Mouse (Mus musculus) ES-E14 (cell line): ENCODE results near the gene Them7. TPM values are rescaled to one million over a fixed set of nuclear protein-coding genes. Genes with fewer than 3 reads are reported as not detected.

ENCODE experiments used
- DNase-seq: peaks from one replicate; pipeline ENCODE4 v3.0.0-alpha.2; 2013; ENCODE audit warnings: low read depth, low spot score
- H3K27ac ChIP-seq: 2 replicates; pipeline ENCODE4 v1.5.1; 2012; ENCODE audit warnings: low read depth, mild to moderate bottlenecking, low read length, moderate library complexity, mixed read lengths; ENCODE audit not compliant: poor library complexity, insufficient read depth, severe bottlenecking
- H3K36me3 ChIP-seq: 2 replicates; pipeline ENCODE4 v1.6.1; 2012; ENCODE audit warnings: mild to moderate bottlenecking, low read length, moderate library complexity, mixed read lengths; ENCODE audit not compliant: control insufficient read depth, poor library complexity, insufficient read depth, severe bottlenecking
- H3K4me1 ChIP-seq, 2 experiments: fragments of 150-350 bp in 1 of 2; sonication (generic) in 1 of 2; 2 replicates each; pipeline ENCODE4 v1.6.1; 2012; ENCODE audit warnings: low read length in 2 of 2, mild to moderate bottlenecking in 1 of 2, mixed read lengths in 1 of 2; ENCODE audit not compliant: control insufficient read depth in 2 of 2, insufficient read depth in 2 of 2, poor library complexity in 1 of 2
- H3K4me3 ChIP-seq, 2 experiments: fragments of 150-350 bp in 1 of 2; sonication (generic) in 1 of 2; 2 replicates each; pipeline ENCODE4 v1.5.1; 2012; ENCODE audit warnings: low read length in 2 of 2, low read depth in 1 of 2, mild to moderate bottlenecking in 1 of 2, mixed read lengths in 1 of 2; ENCODE audit not compliant: insufficient read depth in 1 of 2, poor library complexity in 1 of 2, severe bottlenecking in 1 of 2
- H3K9ac ChIP-seq: 2 replicates; pipeline ENCODE4 v1.6.1; 2012; ENCODE audit warnings: low read depth, mild to moderate bottlenecking, low read length, mixed read lengths; ENCODE audit not compliant: poor library complexity, insufficient read depth, severe bottlenecking
- H3K9me3 ChIP-seq: fragments of 150-350 bp; sonication (generic); 2 replicates; pipeline ENCODE4 v1.6.1; 2012; ENCODE audit warnings: low read depth, mild to moderate bottlenecking, low read length; ENCODE audit not compliant: control insufficient read depth, insufficient read depth
- CHD2 ChIP-seq: IDR thresholded peaks from 2 replicates; pipeline ENCODE4 v1.6.1; 2014; ENCODE audit warnings: mild to moderate bottlenecking, low read depth, low read length, inconsistent platforms
- HCFC1 ChIP-seq: IDR thresholded peaks from 2 replicates; pipeline ENCODE4 v1.6.1; 2012; ENCODE audit warnings: low read length, inconsistent platforms, borderline replicate concordance; ENCODE audit not compliant: insufficient read depth
- MAFK ChIP-seq: IDR thresholded peaks from 2 replicates; pipeline ENCODE4 v1.6.1; 2014; ENCODE audit warnings: mild to moderate bottlenecking, low read depth, low read length, inconsistent platforms; ENCODE audit not compliant: insufficient read depth
- ZC3H11A ChIP-seq: IDR thresholded peaks from 2 replicates; pipeline ENCODE4 v1.6.1; 2012; ENCODE audit warnings: low read depth, mild to moderate bottlenecking, inconsistent platforms, low read length, borderline replicate concordance
- ZNF384 ChIP-seq: IDR thresholded peaks from 2 replicates; pipeline ENCODE4 v1.6.1; 2012; ENCODE audit warnings: low read depth, low read length, inconsistent platforms
- in situ Hi-C, 2 experiments: fragments of 600-800 bp; cut with MboI; formaldehyde crosslinking; loops; one replicate each; pipeline ENCODE4 v1.15.1; 2025; ENCODE audit warnings: low sequenced_read_pairs in 2 of 2, inconsistent platforms in 1 of 2; ENCODE audit not compliant: unreplicated experiment in 2 of 2
- total RNA-seq: library from RNA; depleted of rRNA; stranded (reverse); fragments of 300-350 nt; gene quantifications from 2 replicates; pipeline ENCODE4 v1.2.3, GENCODE M21; 2012

Them7 gene
- total RNA-seq, 1 experiment, result not detected

- H3K4me1 ChIP-seq, result peaks cover 7 to 13% of the 10 kb centered on the region in 2 experiments
- H3K36me3 ChIP-seq, result no peaks in the 10 kb centered on the region
- in situ Hi-C loops, result no loop called here
- H3K4me3 ChIP-seq, result no peak overlapping the region
- DNase-seq, result no peak
- TF ChIP-seq CHD2, result no peak
- no peak for TF ChIP-seq ZNF384
- no peak for TF ChIP-seq HCFC1
- no peak for TF ChIP-seq MAFK
- no peak for TF ChIP-seq ZC3H11A
- no peak overlapping the region for H3K27ac ChIP-seq
- H3K9me3 ChIP-seq, result no peaks in the 10 kb centered on the region
- no peak overlapping the region for H3K9ac ChIP-seq
Measured at GRCm38 (mm10) chr2:105185768-105186529, 38.2 kb upstream of the Them7 start.

DNA sequence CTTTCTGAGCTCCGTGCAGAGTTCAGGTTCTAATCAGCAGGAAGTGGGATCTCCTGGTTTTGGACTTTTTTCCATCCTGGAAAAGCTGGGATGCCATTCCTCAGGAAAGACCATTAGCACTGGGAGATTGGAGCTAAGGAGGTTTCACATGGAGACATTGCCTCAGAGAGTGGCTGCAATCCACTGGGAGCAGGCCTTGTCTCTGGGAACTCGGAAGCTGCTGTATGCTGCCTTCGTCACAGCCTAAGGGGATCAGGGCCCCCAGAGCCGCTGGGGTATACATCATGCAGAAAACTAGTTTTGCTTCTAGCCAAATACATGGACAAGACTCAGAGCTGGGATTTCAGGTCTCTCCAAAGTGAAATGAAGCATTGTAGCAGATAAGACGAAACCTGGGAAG, 37.5 kb upstream of the Them7 start:
- no peaks in the 10 kb centered on the region for H3K9me3 ChIP-seq
- peaks cover 6 to 13% of the 10 kb centered on the region in 2 experiments for H3K4me1 ChIP-seq
- H3K9ac ChIP-seq, result no peak overlapping the region
- no peak for DNase-seq
- in situ Hi-C loops, result no loop called here
- TF ChIP-seq MAFK (no peak), CHD2 (no peak), ZC3H11A (no peak)
- no peaks in the 10 kb centered on the region for H3K36me3 ChIP-seq
- H3K4me3 ChIP-seq, result no peak overlapping the region
- no peak overlapping the region for H3K27ac ChIP-seq

DNA sequence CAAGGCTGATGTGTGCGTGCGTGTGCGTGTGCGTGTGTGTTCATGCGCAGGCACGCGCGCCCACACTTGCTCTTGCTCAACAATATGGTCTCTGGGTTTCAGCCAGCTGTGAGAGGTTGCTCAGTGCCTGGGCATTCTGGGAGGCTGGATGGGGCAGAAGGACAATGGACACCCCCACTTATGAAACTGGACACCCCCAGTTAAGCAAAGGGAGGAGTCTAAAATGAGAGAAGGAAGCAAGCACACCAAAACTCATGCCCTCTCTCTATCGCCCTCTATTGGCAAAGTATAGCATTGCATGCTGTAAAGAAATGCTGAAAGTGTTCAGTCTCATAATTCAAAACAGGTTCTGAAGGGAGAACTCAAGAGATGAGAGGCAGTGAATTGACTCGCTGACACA, 35.9 kb upstream of the Them7 start:
- DNase-seq, result peak; percentile 66
- no peak overlapping the region for H3K9ac ChIP-seq
- H3K27ac ChIP-seq, result no peak overlapping the region
- H3K4me1 ChIP-seq, result peaks cover under 1 to 9% of the 10 kb centered on the region in 2 experiments; a peak in 2 of 4 replicates
- TF ChIP-seq HCFC1 (no peak), MAFK (no peak), ZC3H11A (no peak), ZNF384 (no peak), CHD2 (no peak)
- no peaks in the 10 kb centered on the region for H3K9me3 ChIP-seq
- no peaks in the 10 kb centered on the region for H3K36me3 ChIP-seq
- in situ Hi-C loops, result no loop called here
- H3K4me3 ChIP-seq, result no peak overlapping the region

DNA sequence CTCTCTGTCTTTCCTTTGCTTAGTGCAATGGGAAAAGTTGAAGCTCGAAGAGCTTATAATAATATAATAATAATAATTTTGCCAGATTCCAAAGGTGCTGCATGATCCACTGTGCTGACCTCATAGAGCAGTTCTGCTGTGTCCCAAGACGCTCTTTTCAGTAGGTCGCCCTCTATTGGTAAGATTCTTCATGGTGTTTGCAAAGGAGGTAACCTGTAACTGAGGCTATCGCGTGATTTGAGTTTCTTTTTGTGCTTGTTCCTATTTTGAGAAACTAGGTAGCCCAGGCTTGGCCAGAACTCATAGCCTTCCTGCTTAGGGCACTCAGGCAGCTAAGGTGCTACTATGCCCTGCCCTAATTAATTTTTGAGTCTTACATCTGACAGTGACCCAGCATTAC, 34.8 kb upstream of the Them7 start:
- Histone ChIP-seq H3K9me3 (no peaks in the 10 kb centered on the region), H3K36me3 (no peaks in the 10 kb centered on the region), H3K4me1 (peaks cover 0 to 6% of the 10 kb centered on the region in 2 experiments; a peak in 2 of 4 replicates), H3K9ac (no peak overlapping the region), H3K27ac (no peak overlapping the region), H3K4me3 (no peak overlapping the region)
- TF ChIP-seq CHD2, result peak; percentile 98
- no peak for TF ChIP-seq ZC3H11A
- in situ Hi-C loops, result no loop called here
- peak; percentile 60 for DNase-seq

GRCm38 (mm10) chr2:105200152-105200551, 24.0 kb upstream of the Them7 start:
- in situ Hi-C loops, result no loop called here
- no peaks in the 10 kb centered on the region for H3K36me3 ChIP-seq
- no peaks in the 10 kb centered on the region for H3K9me3 ChIP-seq
- no peak for TF ChIP-seq HCFC1
- TF ChIP-seq ZNF384, result no peak
- no peak for TF ChIP-seq ZC3H11A
- no peak for TF ChIP-seq CHD2
- no peak for TF ChIP-seq MAFK
- H3K4me3 ChIP-seq, result no peak overlapping the region
- H3K9ac ChIP-seq, result no peak overlapping the region
- H3K27ac ChIP-seq, result no peak overlapping the region
- no peaks in the 10 kb centered on the region for H3K4me1 ChIP-seq
- no peak for DNase-seq
